Mouse (Mus musculus): Measurements from ENCODE around the gene Cldn16.
"Not testable (repeated sequence)": the region's sequence is repeated elsewhere in the genome, so short reads cannot be mapped to it uniquely, and the experiment has no call there.

Gene Cldn16

DNA sequence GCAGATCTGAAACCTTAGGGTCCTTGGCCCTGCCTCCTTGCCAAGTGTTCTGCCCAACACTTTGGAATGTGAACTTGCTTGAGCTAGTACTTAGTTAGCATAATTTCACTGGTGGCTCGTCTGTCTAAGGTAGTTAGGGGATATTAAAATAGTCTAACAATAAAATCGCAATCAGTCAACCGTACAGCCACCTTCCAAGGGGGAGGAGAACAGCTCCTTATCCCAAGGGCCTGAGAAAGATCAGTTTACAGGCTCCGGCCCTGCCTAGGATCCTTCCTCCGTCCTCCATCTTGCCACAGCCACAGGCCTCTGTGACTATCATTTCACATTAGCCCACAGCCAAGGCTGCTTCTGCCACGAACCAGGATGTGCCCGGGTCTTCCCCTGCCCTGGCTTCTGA lies at the start of gene Cldn16:
TSS of gene Cldn16 (plus strand) at position 301 of the 400 bp plus-strand sequence.
- DNase-seq = peak; percentile 6

DNA sequence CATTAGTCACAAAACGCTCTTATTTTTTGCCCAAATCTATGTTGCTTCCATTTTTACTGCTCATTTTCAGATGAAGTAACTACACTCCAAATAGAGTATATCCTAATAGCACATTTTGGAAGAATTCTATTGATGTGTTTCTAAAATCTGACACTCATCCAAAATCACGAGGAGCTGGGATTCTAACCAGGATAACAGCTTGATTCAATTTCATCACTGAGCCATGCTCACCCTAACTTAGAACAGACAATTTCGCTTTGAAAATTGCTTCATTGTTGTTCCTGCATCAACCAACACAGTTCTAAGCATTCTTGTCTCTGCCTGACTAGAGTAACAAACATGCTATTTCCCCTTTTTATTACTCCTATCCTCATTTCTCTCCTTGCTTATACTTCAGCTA lies 44.3 kb upstream of the Cldn16 start:
- DNase-seq = no peak

DNA sequence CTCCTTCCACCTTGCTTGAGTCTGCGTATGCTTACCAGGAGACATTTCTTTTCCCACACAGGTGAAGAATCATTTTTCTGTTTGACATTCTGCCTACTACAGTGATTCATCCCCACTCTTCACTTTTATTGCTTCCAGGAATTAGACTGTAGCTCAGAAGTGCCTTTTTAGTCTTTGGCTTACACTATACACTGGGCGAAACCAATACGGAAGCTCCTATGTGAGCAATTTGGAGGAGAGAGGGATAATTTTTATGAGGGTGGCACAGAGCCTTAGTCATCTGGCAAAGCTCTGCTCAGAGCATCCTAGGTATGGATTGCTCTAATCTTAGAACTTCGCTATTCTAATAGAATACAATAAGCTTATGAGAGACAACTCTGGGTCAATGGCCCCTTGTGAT lies 40.9 kb upstream of the Cldn16 start:
- DNase-seq = no peak

DNA sequence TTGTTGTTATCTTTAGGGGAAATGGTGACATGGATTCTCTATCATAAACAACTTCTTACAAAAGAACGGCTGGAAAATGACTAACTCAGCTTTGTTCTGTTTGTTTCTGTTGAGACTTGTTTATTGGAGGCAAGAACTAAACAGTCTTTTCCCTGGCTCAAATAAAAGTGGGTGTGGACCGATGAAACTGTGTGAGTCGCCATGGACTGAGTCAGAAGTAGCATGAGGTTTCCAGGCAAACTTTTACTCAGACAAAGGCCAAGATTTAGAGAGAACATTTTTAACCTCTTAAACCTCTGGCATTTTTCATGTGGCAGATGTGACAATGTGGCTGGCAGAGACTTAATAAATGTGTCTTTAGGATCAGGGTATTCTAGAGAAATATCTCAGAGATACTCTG lies 32.7 kb upstream of the Cldn16 start:
- DNase-seq = no peak

DNA sequence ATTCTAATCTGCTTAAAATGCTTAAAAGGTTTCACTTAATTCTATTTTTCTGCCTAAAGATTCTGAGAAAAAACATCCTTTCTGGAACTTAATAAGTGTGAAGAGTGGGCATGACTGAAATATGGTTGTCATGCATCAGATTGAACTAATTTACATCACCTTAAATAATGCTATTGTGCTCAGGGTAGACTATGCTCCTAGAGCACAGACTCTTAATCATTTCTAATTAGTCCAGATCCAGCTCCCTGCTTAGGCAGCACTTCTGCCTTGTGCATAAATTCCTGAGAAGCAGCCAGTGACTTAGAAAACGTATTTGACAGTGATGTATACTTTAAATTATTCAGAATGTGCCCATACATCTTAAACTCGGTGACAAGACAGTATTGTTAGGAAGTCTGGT lies 29.4 kb upstream of the Cldn16 start:
- no peak for DNase-seq

DNA sequence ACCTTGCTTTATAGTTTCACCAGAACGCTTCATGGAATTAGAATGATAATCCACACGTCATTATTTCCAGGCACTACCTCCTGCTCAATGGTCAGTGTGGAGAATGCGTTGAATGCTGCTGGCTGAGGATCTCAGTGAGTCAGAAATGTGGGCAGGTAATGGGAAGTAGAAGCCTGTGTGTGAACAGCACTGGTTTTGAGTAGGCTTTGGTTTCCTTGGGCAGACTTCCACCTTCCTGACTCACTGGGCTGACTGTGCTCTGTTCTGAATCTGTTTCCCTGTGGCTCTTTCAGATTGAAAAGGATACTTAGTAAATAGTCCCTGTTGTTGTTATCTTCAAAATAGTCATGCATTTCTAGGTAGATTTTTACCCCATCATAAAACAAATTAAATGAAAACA lies 22.9 kb upstream of the Cldn16 start:
- DNase-seq = no peak

DNA sequence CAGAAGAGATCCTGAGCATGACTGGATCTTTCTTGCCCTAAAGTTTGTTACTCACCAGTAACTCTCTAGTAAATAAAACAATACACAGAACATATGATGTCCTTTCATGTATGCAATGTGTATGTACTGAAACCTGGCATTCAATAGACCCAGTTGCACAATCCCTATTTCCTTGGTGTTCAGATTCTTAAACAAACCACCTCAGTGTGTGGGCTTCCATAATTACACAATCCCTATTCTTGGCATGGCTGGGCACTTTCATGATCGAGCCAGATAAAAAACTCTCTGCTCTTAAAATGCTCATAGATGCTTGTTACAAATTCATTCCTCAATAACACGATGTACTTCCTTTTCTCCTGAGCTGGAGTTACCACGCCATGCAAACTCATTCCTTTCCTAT lies 21.8 kb upstream of the Cldn16 start:
- no peak for DNase-seq

DNA sequence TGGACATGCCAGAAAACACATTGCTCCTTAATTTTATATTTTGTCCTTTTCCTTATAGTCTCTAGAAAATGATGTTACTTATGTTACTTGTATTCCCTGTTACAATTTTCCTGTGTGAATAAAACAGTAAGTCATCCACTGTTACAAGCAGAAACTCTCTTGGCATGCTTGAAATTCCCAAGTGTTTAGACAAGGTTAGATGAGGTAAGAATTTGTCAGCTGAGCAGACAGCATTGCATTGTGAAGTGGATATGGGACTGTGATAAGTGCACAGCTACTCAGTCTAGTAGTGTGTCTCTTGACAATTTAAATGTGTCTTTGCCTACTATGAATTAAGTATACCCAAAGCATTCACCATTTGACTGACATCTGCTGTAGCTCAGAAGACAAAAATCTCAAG lies 18.1 kb upstream of the Cldn16 start:
- DNase-seq = no peak

DNA sequence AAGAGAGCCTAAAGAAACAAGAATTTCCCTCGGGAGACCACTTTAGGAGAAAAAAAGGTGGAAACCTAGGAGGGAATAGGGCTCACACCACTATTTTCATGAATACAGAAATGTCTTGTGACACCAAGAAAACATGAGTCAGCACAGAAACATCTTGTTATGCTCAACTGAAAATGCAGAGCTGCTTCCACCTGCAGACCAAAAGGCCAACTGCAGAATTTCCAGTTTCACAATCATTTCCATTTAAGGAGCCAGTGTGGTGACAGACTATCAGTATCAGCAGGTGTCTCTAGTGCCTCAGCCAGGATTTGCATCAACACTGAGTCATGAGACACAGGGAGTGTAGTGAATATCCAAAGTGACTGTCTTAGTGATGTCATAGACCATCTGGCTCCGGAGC lies 15.3 kb upstream of the Cldn16 start:
- peak; percentile 30 for DNase-seq

DNA sequence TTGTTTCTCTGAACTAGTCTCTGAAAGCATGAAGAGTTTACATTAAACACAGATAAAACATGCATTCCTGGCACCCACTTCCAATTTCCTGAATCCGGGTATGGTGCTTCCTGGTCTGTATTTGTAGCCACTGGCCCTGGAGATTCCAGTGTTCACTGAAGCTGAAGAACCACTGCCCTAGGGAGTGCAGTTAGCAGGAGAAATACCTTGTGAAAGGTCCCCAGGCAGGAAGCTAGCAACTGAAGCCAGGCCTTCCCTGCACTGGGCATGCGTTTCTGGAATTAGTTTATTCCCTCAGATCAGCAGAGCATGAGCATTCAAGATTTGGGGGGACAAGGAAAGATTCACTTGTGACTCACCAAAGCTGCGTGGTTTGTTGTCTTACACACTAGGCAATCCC lies 8.8 kb upstream of the Cldn16 start:
- DNase-seq = peak; percentile 12

DNA sequence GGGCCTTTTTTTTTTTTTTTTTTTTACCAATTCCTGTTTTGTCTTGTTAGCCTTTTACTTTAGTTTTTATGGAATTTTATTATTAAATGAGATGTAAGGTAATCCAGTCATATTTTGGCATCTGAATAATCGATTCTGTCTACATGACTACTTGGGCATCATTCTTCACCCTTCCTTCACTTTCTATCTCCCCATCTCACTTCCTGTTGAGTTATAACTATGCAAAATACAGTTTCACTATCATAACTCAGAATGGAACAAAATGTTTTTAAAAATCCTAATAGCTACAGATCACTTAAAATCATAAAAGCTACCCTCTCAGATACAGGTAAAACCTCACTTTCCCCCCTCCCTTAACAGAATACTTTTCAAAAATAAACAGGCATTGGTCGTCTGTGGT lies 6.8 kb upstream of the Cldn16 start:
- no peak for DNase-seq

DNA sequence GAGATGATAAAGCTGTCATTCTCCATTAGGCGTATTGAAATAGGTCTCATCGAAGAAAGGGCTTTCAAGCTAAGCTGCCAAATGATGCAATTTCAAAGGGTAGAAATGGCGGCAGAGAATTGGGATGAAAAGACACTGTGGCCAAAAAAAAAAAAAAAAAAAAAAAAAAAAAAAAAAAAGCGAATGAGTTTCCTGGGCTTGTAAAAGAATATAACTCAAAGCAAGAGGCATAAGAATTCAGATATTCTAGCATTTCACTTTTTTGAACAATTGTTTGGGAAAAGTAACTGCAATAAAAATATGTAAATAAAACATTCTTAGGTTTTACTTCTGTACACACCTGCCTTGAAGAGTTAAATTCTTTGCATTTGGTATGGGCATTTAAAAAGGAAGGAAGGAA lies 3.6 kb downstream of the Cldn16 start:
- DNase-seq = no peak

DNA sequence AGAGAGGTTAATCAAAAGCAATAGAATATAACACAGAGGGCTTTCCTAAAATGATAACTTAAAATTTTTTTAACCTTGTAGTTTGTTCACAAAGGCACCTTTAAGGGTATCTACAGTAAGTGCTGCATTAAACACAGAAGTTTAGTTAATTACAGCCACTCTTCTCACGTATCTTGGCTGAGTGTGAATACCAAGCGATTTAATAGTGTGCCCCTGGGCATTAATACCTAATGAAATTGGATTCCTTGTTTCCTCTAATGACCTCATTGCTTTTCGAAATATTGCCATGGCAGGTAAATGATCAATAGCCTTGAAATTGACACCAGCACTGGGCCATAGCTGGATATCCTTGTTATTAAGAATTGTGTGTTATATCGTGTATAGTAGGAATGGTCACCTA lies 8.3 kb downstream of the Cldn16 start:
- DNase-seq = no peak

DNA sequence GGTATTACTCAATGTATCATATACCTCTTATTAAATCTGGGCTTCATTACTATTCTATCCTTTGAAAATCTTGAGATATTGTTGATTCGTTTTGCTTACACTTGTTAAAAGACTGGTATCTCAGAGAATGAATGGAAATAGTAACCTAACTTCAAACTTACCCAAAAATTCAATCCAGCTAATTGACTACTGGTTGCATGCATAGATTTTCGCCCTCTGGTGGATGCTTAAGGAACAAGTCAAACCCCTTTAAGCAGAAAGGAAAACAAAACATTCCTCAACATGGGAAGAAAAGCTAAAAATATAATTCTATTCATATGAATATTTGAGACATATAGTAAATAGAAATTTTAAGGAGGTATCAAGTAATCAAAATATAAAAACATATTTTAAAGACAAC lies 32.8 kb downstream of the Cldn16 start:
- peak; percentile 56 for DNase-seq

DNA sequence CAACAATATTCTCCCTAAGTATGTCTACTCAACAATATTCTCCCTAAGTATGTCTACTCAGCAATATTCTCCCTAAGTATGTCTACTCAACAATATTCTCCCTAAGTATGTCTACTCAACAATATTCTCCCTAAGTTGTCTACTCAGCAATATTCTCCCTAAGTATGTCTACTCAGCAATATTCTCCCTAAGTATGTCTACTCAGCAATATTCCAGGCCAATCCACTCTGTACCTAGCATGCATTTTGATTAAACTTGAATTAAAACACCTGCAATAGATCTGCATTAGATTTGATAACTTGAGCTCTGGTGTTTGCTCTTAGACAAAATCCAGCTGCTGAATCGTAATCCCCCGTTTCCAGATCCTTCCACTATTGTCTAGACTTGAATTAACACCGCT lies 36.8 kb downstream of the Cldn16 start:
- not testable (repeated sequence) for DNase-seq

DNA sequence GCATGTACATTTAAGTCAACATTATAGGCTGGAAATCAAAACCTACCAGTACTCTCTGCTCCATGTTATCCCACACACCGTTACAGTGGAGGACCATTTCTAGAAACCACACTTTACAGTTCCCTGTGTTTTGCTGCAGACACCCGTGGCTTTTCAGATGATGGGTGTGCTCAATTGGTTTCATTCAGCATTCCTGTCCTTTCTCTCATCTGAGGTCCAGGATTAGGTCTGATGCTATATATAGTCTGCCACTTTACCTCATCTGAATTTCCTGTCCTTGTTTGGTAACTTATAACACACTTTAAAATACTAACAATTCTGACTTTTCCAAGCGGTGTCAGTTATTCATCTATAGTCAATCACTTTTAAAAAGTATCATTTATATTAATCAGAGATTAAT lies 37.8 kb downstream of the Cldn16 start:
- DNase-seq = no peak

DNA sequence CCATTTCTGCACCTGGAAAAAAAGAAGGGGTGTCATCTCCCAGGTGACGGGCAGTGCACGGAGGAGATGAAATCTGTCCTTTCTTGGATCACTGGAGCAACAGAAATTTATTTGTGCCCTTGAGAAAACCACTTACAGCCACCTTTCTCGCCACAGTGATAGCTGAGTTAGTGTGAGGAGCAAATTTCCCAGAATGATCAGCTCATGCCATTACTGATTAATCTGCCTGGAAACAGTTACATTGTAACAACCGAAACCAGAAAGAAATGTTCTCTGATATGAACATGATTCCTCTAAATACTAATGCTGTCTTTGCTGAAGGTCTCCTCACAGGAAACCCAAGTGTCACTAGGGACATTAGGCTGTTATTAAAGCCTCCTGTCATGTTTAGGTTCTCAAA lies 42.0 kb downstream of the Cldn16 start:
- no peak for DNase-seq

DNA sequence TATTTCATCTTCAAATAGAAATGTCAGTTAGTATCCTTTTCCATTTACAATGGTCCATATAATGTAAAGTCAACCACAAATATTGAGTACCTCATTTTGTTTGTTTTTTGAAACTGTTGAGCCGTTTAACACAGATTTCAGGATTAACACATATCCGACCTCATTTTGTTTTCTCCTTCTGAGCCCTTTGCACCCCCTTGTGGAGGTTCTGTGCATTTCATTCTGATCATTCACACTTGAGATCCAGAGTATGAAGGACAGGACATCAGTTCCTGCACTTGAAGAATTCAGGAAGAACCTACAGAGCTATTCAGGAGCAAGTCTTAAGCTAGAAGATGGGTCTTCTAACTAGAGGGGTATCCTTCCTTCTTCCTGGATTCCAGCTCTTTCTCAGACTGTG lies 56.7 kb downstream of the Cldn16 start:
- peak; percentile 62 for DNase-seq

DNA sequence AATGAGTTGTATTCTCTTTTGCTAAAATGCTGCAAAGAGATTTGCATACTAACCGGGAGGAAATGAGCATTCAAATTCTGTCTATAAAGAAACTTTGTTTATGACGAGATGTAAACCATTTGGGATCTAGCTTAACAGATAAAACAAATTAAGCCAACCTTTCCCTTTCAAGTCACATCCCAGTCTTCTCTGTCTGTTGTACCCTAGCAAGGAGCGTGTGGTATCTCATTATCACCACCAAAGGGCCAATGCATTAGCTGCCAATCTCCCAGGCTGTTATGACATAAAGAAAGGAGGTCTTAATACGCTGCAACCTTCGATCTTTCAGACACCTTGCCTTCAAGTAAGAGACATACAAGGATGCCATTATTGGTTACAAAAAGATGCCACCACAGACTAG lies 62.9 kb downstream of the Cldn16 start:
- DNase-seq = no peak

DNA sequence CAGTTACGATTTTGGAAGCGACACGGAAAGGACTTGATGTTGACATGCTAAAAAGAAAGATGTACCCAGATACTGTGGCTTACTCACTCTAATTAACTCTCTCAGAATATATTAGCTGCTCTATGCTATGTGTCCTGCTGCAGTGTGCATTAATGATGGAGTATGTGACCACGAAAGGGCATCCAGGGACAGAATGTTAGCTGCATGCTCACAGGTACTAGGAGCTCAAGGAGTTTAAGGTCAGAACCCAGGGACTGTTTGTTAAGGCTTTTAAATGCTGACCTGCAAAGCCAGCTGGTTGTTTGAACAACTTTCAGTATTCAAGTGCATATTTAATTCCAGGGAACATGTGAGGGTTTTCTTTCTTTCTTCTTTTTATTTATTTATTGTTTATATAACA lies 63.7 kb downstream of the Cldn16 start, which contains the start of gene Tmem207:
TSS of gene Tmem207 (minus strand) at position 101 of the 400 bp plus-strand sequence.
- no peak for DNase-seq

DNA sequence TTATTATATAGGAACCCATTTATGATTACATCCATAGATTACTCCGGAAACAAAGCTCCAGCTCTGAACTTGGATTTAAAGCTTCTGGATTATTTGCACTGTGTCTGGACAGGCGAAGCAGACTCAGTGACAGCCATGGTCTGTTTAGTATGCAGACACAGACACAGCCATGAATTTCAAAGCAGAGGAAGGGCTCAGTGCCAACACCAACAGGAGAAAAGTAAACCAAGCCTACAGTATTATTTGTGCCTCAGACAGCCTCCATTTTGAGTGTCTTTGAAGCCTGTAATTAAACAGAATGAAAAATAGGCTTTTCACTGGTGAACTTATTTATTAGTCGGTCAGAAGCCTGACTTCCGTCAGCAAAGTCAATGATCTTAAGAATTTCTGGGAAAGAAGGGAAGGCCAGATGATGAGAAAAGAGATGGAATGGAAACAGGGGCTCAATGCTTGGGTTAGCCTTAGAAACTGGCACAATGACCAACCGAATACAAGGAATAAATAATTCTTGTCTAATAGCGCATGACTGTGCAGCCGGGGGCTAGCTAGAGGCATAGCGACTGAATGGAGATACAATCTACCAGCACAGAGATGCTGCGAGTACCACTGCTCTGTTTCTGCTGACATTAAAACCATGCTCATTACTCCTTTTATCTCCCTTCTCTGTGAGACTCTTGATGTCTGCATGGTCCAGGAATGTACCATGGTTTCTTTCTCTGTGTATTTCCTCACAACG lies 65.2 kb downstream of the Cldn16 start:
- peak; percentile 65 for DNase-seq

DNA sequence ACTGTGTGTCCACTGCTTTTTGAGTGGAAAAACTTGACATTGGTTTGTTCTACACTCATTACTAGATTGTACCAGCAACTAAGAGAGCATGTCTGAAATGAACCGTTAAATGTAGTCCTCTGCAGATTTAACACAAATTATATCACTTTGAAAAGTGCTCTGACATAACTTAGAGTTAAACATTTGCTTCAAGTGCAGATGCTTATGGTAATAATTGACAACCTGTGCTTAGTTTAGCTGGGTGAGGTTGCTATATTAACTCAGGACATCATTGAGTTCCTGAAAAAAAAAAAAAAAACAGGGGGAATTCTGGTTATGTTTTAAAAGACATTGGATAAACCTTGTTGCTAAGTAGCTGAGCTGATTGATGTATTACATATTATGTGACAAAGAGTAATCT lies 67.5 kb downstream of the Cldn16 start:
- no peak for DNase-seq

DNA sequence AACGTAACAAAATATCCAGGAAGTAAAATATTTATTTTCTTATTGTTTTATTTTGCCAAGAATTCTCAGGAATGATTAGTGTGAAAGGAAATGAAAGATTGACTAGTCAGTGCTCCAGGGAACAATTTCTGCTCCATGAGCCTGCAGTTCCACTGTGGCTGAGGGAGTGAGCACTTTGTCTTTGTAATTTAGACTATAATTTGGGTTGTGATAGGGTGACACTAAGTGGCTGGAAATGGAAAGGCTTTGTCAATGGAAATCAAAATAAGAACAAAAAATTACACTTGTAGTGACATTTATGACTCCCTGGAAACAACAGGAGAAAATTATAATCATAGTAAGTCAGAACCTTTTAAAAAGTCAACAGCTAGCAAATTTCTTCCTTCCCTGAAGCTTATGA lies 69.4 kb downstream of the Cldn16 start:
- DNase-seq = no peak

Measured in kidney, postnatal 10 days (tissue).